9 mouse cellular contexts compared by ENCODE assay signal in genomic region chr11:7064484-7065185, GRCm38 (mm10). TPM values are rescaled to one million over a fixed set of nuclear protein-coding genes. Genes with fewer than 3 reads are reported as not detected.
DNase-seq lines count a peak whose midpoint lies in the region; ATAC-seq and TF ChIP-seq lines count a peak whose summit lies in the region.
"Had no signal": no experiment of that assay in that cellular context is flagged by ENCODE, and none has a peak within 500 bp of the region (broad histone marks: within the 10 kb centered on the region; RNA-seq: fewer than 3 reads in every experiment).

No protein-coding gene starts in this region.

- H3K27me3 ChIP-seq in forebrain, embryonic 14.5 days (replicated peaks; ENCODE audit: control insufficient read depth, insufficient read depth, low read length), result peaks cover 25% of the 10 kb centered on the region
- H3K27me3 ChIP-seq in small intestine, adult 2 months (ENCODE audit: control insufficient read depth, insufficient read depth, low read length), result peaks cover 14% of the 10 kb centered on the region; the same call in 1 of the 2 replicates

- no peaks in the 10 kb centered on the region for H3K36me3 ChIP-seq in forebrain, embryonic 14.5 days (ENCODE audit: control insufficient read depth, insufficient read depth, low read length)
- no peaks in the 10 kb centered on the region for H3K36me3 ChIP-seq in small intestine, adult 2 months (ENCODE audit: control insufficient read depth, insufficient read depth, low read length)
- H3K36me3 ChIP-seq: liver, embryonic 15.5 days had no signal

- peak overlapping the region; percentile 62 for H3K4me3 ChIP-seq in forebrain, embryonic 14.5 days (ENCODE audit: low read depth, low read length)
- 0 out of 2 replicates have a peak overlapping the region, but pooled peaks have one; percentile 4 for H3K4me3 ChIP-seq in small intestine, adult 2 months (ENCODE audit: low read depth, low read length)

- peak overlapping the region; percentile 69; the same call in 1 of the 2 replicates for H3K9ac ChIP-seq in forebrain, embryonic 14.5 days (ENCODE audit: low read length)
- H3K9ac ChIP-seq: liver, embryonic 15.5 days had no signal

- DNase-seq in adrenal gland, postnatal 10 days, result peak; percentile 29
- DNase-seq in adrenal gland, adult (ENCODE audit: inconsistent age in 2 of 2, low spot score in 1 of 2), result no peak
- DNase-seq in brain, adult 2 months (ENCODE audit: low read depth, low spot score), result peak; percentile 81
- DNase-seq in forebrain, embryonic 14.5 days (ENCODE audit: low spot score), result peak; percentile 23
- DNase-seq in kidney, postnatal 4 days, result peak; percentile 53 to 57
- DNase-seq in thymus, postnatal 10 days (ENCODE audit: low spot score in 2 of 2), result no peak

- H3K4me2 ChIP-seq in forebrain, embryonic 14.5 days (ENCODE audit: low read length), result peak overlapping the region; percentile 94

- H3K4me1 ChIP-seq in forebrain, embryonic 14.5 days (ENCODE audit: control insufficient read depth, insufficient read depth, low read length), result peaks cover 9% of the 10 kb centered on the region
- H3K4me1 ChIP-seq in small intestine, adult 2 months (ENCODE audit: control insufficient read depth, insufficient read depth, insufficient read length, low read length), result no peaks in the 10 kb centered on the region; the same call in 1 of the 2 replicates

- H3K27ac ChIP-seq in forebrain, embryonic 14.5 days (ENCODE audit: low read depth, low read length), result no peak overlapping the region
- H3K27ac ChIP-seq in small intestine, adult 2 months (ENCODE audit: insufficient read depth, low read depth, low read length), result no peak overlapping the region
- H3K27ac ChIP-seq: liver, embryonic 15.5 days had no signal

- ATAC-seq in forebrain, embryonic 14.5 days, result no peak
- ATAC-seq in erythroblast, adult 5-6 weeks (replicated peaks; ENCODE audit: low FRiP score, poor library complexity, severe bottlenecking), result no peak

- TF ChIP-seq POLR2A in small intestine, adult 2 months (IDR thresholded peaks at IDR 0.05; ENCODE audit: low read depth, low read length), result no peak

- 3% methylated on average over 26 of the region's 26 CpGs for WGBS in forebrain, embryonic 14.5 days
- 3% methylated on average over 26 of the region's 26 CpGs for WGBS in small intestine, adult 2 months

- TF ChIP-seq CTCF in small intestine, adult 2 months (IDR thresholded peaks at IDR 0.05; ENCODE audit: extremely low read depth, insufficient read length, insufficient replicate concordance, low read depth, low read length), result no peak

- no peaks in the 10 kb centered on the region for H3K9me3 ChIP-seq in forebrain, embryonic 14.5 days (replicated peaks; ENCODE audit: control insufficient read depth, low read length)
- H3K9me3 ChIP-seq: liver, embryonic 15.5 days had no signal

RNA-seq across cellular contexts. Expression of gene Adcy1, which starts 1.3 kb away (rescaled TPM):
- 1 to 10 TPM; 3.3 to 4.4 TPM for total RNA-seq in adrenal gland, postnatal 10 days (2021)
- polyA plus RNA-seq in forebrain, embryonic 14.5 days (2014; fragmentation: Nextera tagmentation; extraction: Ambion mirVana), result 5.0 and 7.9 TPM in 2 replicates
- 0.34 and 0.99 TPM in 2 replicates for polyA plus RNA-seq in small intestine, adult 2 months (2012; rRNA removed)
- not detected in 2 replicates for total RNA-seq in erythroblast, adult 5-6 weeks (2015; ENCODE audit: low replicate concordance)
- not detected in 2 replicates for total RNA-seq in erythroblast, adult 5-6 weeks (2017; ENCODE audit: low replicate concordance)

Comparison
In these comparisons a context has a peak if more than half of its experiments do, and no peak if none do; other contexts are left out.
1. DNase-seq: peak in adrenal gland, postnatal 10 days (single experiment), brain, adult 2 months (single experiment), forebrain, embryonic 14.5 days (single experiment) and kidney, postnatal 4 days (2 of 2); none in adrenal gland, adult (0 of 2) and thymus, postnatal 10 days (0 of 2).
2. RNA of gene Adcy1, which starts 1.3 kb away (total RNA-seq): 3.3 to 4.4 TPM in adrenal gland, postnatal 10 days; not detected in erythroblast, adult 5-6 weeks; every median in the first group is over 4 times any median in the second.